Mouse (Mus musculus): Measurements from ENCODE around the gene Megf6. TPM values are rescaled to one million over a fixed set of nuclear protein-coding genes. Genes with fewer than 3 reads are reported as not detected.

Megf6 gene
- total RNA-seq, 2 experiments from 2014 or later: not detected

DNA sequence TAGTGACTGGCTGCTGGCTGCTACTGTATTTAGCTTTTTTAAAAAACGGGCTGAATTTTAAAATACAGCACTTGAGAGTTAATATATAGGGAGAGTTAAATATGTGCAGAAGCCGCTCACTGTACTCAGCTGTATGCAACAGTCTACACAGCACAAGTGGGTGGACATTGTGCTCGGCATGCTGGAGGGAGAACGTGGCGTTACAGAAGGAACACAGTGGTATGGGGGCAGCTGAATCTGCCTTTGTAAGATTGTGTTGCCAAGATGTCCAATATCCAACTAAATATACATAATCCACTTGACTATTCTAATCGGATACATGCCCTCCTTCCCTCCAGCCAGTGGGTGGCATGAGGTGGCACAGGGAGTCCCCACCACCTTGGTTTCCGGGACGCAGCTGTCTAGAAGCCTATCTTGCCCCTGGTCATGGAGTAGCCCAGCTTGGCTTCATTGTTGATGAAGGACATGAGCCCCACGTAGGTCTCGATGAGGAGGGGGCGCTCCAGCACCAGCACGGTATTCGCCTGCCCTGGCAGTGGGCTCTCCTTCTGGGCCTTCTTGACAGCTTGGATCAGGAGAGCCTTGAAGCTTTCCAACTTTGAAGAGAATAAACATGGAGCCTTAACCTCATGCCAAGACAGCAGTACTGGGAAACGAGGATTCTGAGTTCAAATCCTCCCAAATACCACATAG lies 12.4 kb upstream of the Megf6 start:
- no peak for ATAC-seq (replicated peaks; ENCODE audit: low FRiP score, poor library complexity, severe bottlenecking)

GRCm38 (mm10) chr4:154159002-154159401 lies 11.5 kb upstream of the Megf6 start:
- ATAC-seq (replicated peaks; ENCODE audit: low FRiP score, poor library complexity, severe bottlenecking): peak; percentile 47

GRCm38 (mm10) chr4:154159961-154160537 lies 10.5 kb upstream of the Megf6 start:
- ATAC-seq (replicated peaks; ENCODE audit: low FRiP score, poor library complexity, severe bottlenecking): peak; percentile 10; the same call in 1 of the 2 replicates

GRCm38 (mm10) chr4:154160538-154161390 lies 9.8 kb upstream of the Megf6 start, which contains the start of gene Tprgl:
Tprgl (minus strand) TSS chr4:154160666.
- peak; percentile 75 for ATAC-seq (replicated peaks; ENCODE audit: low FRiP score, poor library complexity, severe bottlenecking)

GRCm38 (mm10) chr4:154163296-154163695 lies 7.2 kb upstream of the Megf6 start:
- ATAC-seq (replicated peaks; ENCODE audit: low FRiP score, poor library complexity, severe bottlenecking): 0 out of 2 replicates have a peak, but pooled peaks have one; percentile 17

GRCm38 (mm10) chr4:154167053-154167452 lies 3.5 kb upstream of the Megf6 start:
- ATAC-seq (replicated peaks; ENCODE audit: low FRiP score, poor library complexity, severe bottlenecking): no peak

- ATAC-seq (replicated peaks; ENCODE audit: low FRiP score, poor library complexity, severe bottlenecking): no peak
These were observed 509 bp upstream of the Megf6 start for GRCm38 (mm10) chr4:154170021-154170420.

- ATAC-seq (replicated peaks; ENCODE audit: low FRiP score, poor library complexity, severe bottlenecking): no peak
These were observed 811 bp downstream of the Megf6 start for GRCm38 (mm10) chr4:154171151-154171930.

- ATAC-seq (replicated peaks; ENCODE audit: low FRiP score, poor library complexity, severe bottlenecking): no peak
These were observed 1.5 kb downstream of the Megf6 start for GRCm38 (mm10) chr4:154171931-154172604.

- ATAC-seq (replicated peaks; ENCODE audit: low FRiP score, poor library complexity, severe bottlenecking): no peak
These were observed 6.7 kb downstream of the Megf6 start for GRCm38 (mm10) chr4:154177257-154177656.

DNA sequence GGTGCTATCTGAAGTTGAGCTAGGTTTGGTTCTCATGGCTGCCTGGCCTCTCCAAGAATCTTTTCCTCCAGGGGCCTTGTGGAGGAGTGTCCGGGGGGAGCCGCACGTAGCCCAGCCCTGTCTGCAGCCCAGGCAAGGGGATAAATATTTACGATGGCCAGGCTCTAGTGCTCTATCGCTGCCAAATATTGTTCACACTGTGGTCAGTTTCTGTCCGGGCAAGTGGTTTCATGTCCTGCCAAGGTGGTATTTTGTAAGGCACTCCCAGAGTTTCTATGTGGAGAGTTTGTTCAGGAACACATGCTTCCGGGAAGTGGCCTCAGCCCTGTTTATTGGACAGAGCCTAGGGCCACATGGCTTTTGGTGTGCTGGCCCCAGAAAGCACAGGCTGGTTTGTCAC lies 10.5 kb downstream of the Megf6 start:
- ATAC-seq (replicated peaks; ENCODE audit: low FRiP score, poor library complexity, severe bottlenecking): no peak

DNA sequence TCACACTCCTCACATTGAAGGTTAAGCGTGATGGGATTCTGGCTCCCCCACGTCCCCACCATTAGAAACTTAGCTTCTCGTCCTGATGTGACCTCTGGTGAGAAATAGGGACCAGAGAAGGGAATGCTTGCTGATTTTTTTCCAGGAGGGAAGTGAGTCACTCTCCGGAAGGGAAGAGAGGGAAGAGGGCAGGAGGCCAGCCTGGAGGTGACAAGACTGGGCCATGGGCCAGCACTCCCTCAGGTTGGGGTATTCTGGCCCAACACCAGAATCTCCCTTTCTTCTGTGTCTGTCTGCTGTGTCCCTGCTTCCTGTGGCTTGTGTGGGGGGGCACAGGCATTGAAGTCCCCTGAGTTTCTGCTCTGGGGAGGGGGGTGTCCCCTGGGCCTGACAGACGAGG lies 13.0 kb downstream of the Megf6 start:
- ATAC-seq (replicated peaks; ENCODE audit: low FRiP score, poor library complexity, severe bottlenecking): no peak

DNA sequence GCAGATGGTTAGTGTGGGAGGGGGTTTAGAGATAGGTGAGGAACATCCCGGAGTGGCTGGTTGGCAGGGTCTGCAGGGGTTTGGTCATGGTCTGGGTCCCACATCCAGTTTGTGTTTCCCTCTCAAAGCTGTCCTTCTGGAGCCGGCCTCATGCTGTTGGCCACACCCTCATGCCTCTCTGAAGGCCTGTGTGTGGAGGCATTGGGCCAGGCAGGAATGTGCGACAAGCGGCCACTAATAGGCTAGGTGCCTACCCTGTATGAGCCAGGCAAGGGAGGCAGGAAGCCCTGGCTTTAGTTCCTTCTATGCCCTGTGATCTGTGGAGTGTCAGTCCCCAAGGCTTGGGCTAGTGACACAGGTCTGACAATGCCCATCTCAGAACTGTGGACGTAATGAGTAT lies 14.5 kb downstream of the Megf6 start:
- ATAC-seq (replicated peaks; ENCODE audit: low FRiP score, poor library complexity, severe bottlenecking): no peak

DNA sequence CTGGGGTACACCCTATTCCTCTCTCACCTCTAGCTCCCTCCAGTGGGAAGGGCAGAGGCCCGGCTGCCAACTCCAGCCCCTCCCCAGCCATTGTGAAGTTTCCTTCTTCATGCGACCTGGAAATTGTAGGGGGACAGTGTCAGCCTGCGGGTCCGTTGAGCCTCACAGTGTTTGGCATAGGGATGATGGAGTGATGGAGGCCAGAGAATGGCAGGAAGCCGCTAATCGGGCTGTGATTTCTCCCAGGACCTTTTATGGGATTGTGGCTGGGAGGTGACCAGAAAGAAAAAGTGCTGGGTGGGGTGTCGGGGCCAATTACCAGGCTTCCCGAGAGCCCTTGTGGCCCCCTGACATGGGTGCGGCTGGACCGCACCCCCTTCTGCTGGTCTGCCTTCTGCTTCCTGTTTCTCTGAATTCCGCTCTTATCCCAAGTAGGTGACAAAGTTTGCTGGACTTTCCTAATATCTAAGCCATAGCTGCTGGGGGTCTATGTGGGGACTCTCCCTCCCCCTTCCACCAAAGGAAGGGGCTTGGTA lies 15.5 kb downstream of the Megf6 start:
- ATAC-seq (replicated peaks; ENCODE audit: low FRiP score, poor library complexity, severe bottlenecking): no peak

GRCm38 (mm10) chr4:154188948-154189347 lies 18.4 kb downstream of the Megf6 start:
- no peak for ATAC-seq (replicated peaks; ENCODE audit: low FRiP score, poor library complexity, severe bottlenecking)

- ATAC-seq (replicated peaks; ENCODE audit: low FRiP score, poor library complexity, severe bottlenecking): no peak
These were observed 27.4 kb downstream of the Megf6 start for GRCm38 (mm10) chr4:154197961-154198360.

DNA sequence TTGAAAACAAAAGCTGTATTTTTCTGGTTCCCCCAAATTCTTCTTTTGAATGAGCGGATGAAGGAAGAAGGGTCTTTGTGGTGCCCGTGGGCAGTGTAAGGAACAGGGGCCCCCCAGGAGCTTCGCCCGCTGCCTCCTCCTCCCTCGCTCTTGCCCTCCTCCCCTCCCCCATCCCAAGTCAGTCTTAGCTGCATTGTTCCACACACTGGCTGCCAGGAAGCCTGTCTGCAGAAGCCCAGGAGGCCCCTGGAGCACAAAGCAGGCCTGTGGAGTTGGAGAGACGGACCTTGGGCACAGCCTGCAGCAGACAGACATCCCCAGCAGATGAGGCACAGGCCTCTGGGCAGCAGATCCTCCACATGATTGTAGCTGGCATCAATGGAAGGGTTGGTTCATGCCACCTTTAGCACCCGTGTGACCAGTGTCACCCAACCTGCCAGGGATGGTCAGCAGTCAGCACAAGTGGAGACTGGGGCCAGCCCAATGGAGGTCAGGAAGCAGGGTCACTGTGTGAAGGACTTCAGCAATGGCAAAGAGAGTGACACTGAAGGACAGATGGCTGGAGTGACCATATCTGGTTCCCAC lies 27.9 kb downstream of the Megf6 start:
- no peak for ATAC-seq (replicated peaks; ENCODE audit: low FRiP score, poor library complexity, severe bottlenecking)

GRCm38 (mm10) chr4:154201511-154201910 lies 31.0 kb downstream of the Megf6 start:
- no peak for ATAC-seq (replicated peaks; ENCODE audit: low FRiP score, poor library complexity, severe bottlenecking)

- no peak for ATAC-seq (replicated peaks; ENCODE audit: low FRiP score, poor library complexity, severe bottlenecking)
These were observed 34.0 kb downstream of the Megf6 start for GRCm38 (mm10) chr4:154204532-154204931.
